Mouse (Mus musculus) liver, postnatal 0 days (tissue): ENCODE results near the gene Cenpa. TPM values are rescaled to one million over a fixed set of nuclear protein-coding genes. Genes with fewer than 3 reads are reported as not detected.
"Not testable (repeated sequence)": the region's sequence is repeated elsewhere in the genome, so short reads cannot be mapped to it uniquely, and the experiment has no call there.

Experiments
- ATAC-seq: fragments of 200-750 bp; cut with Nextera tagmentation; 2 replicates; pipeline ENCODE4 v1.8.0; 2017; ENCODE audit warnings: mild to moderate bottlenecking, moderate library complexity
- DNase-seq: peaks from one replicate; pipeline ENCODE4 v3.0.0-alpha.2; 2016
- H3K27ac ChIP-seq: fragments of 300-500 bp; sonication (generic); 2 replicates; pipeline ENCODE4 v1.5.1; 2014; ENCODE audit warnings: antibody characterized with exemption, moderate library complexity, mild to moderate bottlenecking, low read depth
- H3K27me3 ChIP-seq: fragments of 300-500 bp; sonication (generic); 2 replicates; pipeline ENCODE4 v1.6.1; 2014; ENCODE audit warnings: low read length, control low read depth, mixed read lengths; ENCODE audit not compliant: insufficient read depth
- H3K36me3 ChIP-seq: fragments of 300-500 bp; sonication (generic); replicated peaks from 2 replicates; pipeline ENCODE4 v1.6.1; 2014; ENCODE audit warnings: mild to moderate bottlenecking, control low read depth, low read length, moderate library complexity, mixed read lengths; ENCODE audit not compliant: insufficient read depth
- H3K4me1 ChIP-seq: fragments of 300-500 bp; sonication (generic); 2 replicates; pipeline ENCODE4 v1.6.1; 2014; ENCODE audit warnings: antibody characterized with exemption, mild to moderate bottlenecking, control low read depth; ENCODE audit not compliant: insufficient read depth
- H3K4me2 ChIP-seq: fragments of 300-500 bp; sonication (generic); 2 replicates; pipeline ENCODE4 v1.6.1; 2014; ENCODE audit warnings: low read depth, mild to moderate bottlenecking, low read length, moderate library complexity, mixed read lengths
- H3K4me3 ChIP-seq: fragments of 300-500 bp; sonication (generic); 2 replicates; pipeline ENCODE4 v1.5.1; 2014; ENCODE audit warnings: low read depth, low read length
- H3K9ac ChIP-seq: fragments of 300-500 bp; sonication (generic); replicated peaks from 2 replicates; pipeline ENCODE4 v1.6.1; 2014; ENCODE audit warnings: mild to moderate bottlenecking, moderate library complexity
- H3K9me3 ChIP-seq: fragments of 300-500 bp; sonication (generic); 2 replicates; pipeline ENCODE4 v1.6.1; 2016; ENCODE audit warnings: mild to moderate bottlenecking, control low read depth, low read length, mixed read lengths
- CTCF ChIP-seq: sonication (generic); IDR thresholded peaks from 2 replicates; pipeline ENCODE4 v1.5.1; 2016; ENCODE audit warnings: antibody characterized with exemption, low read depth
- EP300 ChIP-seq: IDR thresholded peaks from 2 replicates; pipeline ENCODE4 v1.6.1; 2016; ENCODE audit warnings: antibody characterized with exemption, low read depth, mild to moderate bottlenecking
- WGBS: fragments of 180-500 bp; shearing (Covaris S2); extraction: QIAGEN DNeasy Blood & Tissue Kit; methylation state at CpG from one replicate; pipeline ENCODE4 v1.1.7; 2014; ENCODE audit not compliant: insufficient replicate concordance; 5-methylcytosine and 5-hydroxymethylcytosine counted together
- polyA plus RNA-seq: library from polyadenylated mRNA; unstranded; fragments of >200 nt; fragmentation: Nextera tagmentation; extraction: Ambion mirVana; gene quantifications from 2 replicates; pipeline ENCODE4 v1.2.1, GENCODE M21; 2015

Gene Cenpa
- polyA plus RNA-seq, 1 experiment from 2014 or later = 145 TPM

DNA sequence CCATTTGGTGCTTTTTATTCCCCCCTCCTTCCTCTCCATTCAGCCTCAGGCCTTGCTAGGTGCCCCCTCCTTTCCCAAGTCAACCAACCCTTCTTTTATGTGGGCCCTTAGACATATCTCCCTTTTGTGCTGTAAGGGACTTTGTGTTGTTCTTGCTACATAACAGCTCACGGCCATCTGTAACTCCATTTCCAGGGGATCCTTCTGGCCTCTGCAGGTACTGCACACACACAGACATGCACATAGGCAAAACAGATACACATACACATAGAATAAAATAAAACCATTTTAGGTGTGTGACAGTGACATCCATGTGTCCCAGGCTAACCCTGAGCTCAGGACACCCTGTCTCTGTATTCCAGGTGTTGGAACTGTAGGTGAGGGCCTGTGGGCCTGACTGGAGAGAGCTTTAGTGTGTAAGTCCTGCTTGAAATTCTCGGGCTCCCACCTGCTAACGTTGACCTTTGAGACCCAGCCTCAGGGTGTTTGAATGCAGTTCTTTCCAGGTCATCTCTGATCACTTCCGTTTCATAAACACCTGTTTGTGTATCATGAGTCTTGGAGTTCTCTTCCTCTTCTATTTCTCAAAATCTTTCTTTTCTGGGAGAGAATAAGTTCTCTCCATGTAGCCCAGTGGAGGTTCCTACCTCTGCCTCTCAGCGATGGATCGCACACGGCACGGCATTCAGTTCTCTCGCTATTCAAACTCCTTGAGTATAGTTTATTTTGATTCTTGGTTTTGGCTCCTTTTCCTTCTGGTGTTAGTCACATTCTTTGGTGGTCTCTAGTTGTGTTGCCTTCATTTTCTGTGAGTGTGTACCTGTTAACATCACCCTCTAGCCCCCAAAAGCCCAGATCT is 2.3 kb downstream of the Cenpa start:
- H3K4me1 ChIP-seq = peaks cover 22% of the 10 kb centered on the region
- peak overlapping the region; percentile 41 for H3K9ac ChIP-seq
- no peak overlapping the region; the same call in 1 of the 2 replicates for H3K27ac ChIP-seq
- H3K36me3 ChIP-seq = peaks cover 48% of the 10 kb centered on the region
- H3K9me3 ChIP-seq = no peaks in the 10 kb centered on the region
- peak overlapping the region; percentile 94 for H3K4me3 ChIP-seq
- H3K4me2 ChIP-seq = peak overlapping the region; percentile 68
- DNase-seq (no peak), ATAC-seq (no peak)
- H3K27me3 ChIP-seq = no peaks in the 10 kb centered on the region
- 85% methylated on average over 9 of the region's 9 CpGs for WGBS
- TF ChIP-seq EP300 (no peak), CTCF (peak; percentile 23; the same call in 1 of the 2 replicates)

GRCm38 (mm10) chr5:30669496-30669830 is 2.9 kb downstream of the Cenpa start:
- H3K9me3 ChIP-seq = no peaks in the 10 kb centered on the region
- H3K9ac ChIP-seq = no peak overlapping the region
- no peaks in the 10 kb centered on the region for H3K27me3 ChIP-seq
- WGBS = 57% methylated on average over 3 of the region's 3 CpGs
- peak overlapping the region; percentile 68 for H3K4me2 ChIP-seq
- DNase-seq (no peak), ATAC-seq (no peak)
- peak overlapping the region; percentile 94; the same call in 1 of the 2 replicates for H3K4me3 ChIP-seq
- peaks cover 22% of the 10 kb centered on the region for H3K4me1 ChIP-seq
- H3K27ac ChIP-seq = no peak overlapping the region
- TF ChIP-seq CTCF = no peak
- TF ChIP-seq EP300 = no peak
- H3K36me3 ChIP-seq = peaks cover 54% of the 10 kb centered on the region

DNA sequence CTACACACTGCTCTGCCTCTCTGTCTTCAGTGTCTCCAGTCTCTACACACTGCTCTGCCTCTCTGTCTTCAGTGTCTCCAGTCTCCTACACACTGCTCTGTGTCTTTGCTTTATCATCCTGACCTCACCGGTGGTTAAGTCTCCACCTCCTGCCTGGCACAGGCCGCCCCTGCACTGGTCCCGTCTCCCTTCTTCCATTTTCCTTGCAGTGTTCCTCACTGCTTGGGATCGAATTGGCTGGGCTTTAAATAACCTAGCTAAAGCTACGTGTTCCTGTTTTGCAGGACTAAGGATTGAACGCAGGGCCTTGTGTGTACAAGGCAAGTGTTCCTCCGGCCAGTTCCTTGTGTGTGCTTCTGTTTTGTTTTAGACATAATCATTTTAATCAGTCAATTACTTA is 3.5 kb downstream of the Cenpa start:
- WGBS = 77% methylated on average over 7 of the region's 7 CpGs

GRCm38 (mm10) chr5:30674001-30674400 is 7.4 kb downstream of the Cenpa start:
- Histone ChIP-seq H3K27ac (peak overlapping the region; percentile 66), H3K36me3 (peaks cover 72% of the 10 kb centered on the region), H3K27me3 (no peaks in the 10 kb centered on the region), H3K4me3 (no peak overlapping the region), H3K9ac (no peak overlapping the region), H3K4me1 (peaks cover 6% of the 10 kb centered on the region), H3K9me3 (no peaks in the 10 kb centered on the region), H3K4me2 (no peak overlapping the region)
- TF ChIP-seq EP300 = no peak
- no peak for TF ChIP-seq CTCF
- DNase-seq (no peak), ATAC-seq (peak; percentile 80)
- WGBS = 64% methylated on average over 7 of the region's 7 CpGs

More for the DNA sequence above, 3.5 kb downstream of the Cenpa start:
- Histone ChIP-seq H3K9me3 (no peaks in the 10 kb centered on the region), H3K9ac (no peak overlapping the region), H3K27ac (no peak overlapping the region), H3K27me3 (no peaks in the 10 kb centered on the region), H3K4me2 (no peak overlapping the region), H3K36me3 (peaks cover 60% of the 10 kb centered on the region), H3K4me3 (no peak overlapping the region), H3K4me1 (peaks cover 22% of the 10 kb centered on the region)
- ATAC-seq (no peak), DNase-seq (no peak)
- TF ChIP-seq EP300 (no peak), CTCF (no peak)

DNA sequence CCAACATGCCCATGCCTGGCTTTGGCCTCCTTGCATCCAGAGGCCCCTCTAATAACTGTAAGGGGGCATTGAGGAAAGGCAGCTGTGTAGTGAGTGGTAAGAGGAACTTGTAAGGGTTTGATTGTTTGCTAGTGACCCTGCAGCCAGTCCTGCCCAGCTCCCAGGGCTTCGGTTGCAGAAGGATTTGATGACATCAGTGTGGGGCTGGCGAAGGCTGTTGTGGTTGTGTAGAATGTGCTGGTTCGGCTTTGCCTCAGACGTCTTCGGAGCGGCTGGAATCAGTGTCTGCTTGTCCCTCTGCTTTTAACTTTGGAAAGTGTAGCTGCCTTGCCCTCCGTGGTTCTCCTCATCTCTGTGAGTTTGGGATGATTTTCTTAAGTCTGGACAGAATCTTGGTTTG is 10.2 kb downstream of the Cenpa start:
- no peak overlapping the region for H3K27ac ChIP-seq
- 87% methylated on average over 7 of the region's 7 CpGs for WGBS
- no peak overlapping the region for H3K4me2 ChIP-seq
- DNase-seq (no peak), ATAC-seq (no peak)
- no peaks in the 10 kb centered on the region for H3K27me3 ChIP-seq
- H3K9ac ChIP-seq = no peak overlapping the region
- no peak for TF ChIP-seq EP300
- TF ChIP-seq CTCF = no peak
- H3K36me3 ChIP-seq = peaks cover 51% of the 10 kb centered on the region
- H3K9me3 ChIP-seq = no peaks in the 10 kb centered on the region
- no peak overlapping the region for H3K4me3 ChIP-seq
- no peaks in the 10 kb centered on the region for H3K4me1 ChIP-seq

DNA sequence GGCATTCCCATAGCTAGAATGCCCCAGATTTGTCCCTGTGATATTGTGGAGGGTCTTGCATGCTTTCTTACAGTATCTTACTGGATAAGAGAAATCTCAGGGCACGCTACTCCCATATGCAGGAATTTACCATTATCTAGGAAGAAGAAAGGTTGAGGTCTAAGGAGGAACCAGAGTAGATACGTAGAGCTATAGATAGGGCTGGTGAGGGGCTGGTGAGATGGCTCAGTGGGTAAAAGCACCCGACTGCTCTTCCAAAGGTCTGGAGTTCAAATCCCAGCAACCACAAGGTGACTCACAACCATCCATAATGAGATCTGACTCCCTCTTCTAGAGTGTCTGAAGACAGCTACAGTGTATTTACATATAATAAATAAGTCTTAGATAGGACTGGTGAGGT is 11.5 kb downstream of the Cenpa start:
- DNase-seq, H3K27ac ChIP-seq, H3K4me2 ChIP-seq, ATAC-seq, H3K27me3 ChIP-seq, H3K9ac ChIP-seq, H3K4me3 ChIP-seq, H3K9me3 ChIP-seq, H3K4me1 ChIP-seq: not testable (repeated sequence)
- H3K36me3 ChIP-seq = peaks cover 38% of the 10 kb centered on the region
- 86% methylated on average over 3 of the region's 3 CpGs for WGBS
